Mouse (Mus musculus): ENCODE results near the gene Kcmf1. TPM values are rescaled to one million over a fixed set of nuclear protein-coding genes. Genes with fewer than 3 reads are reported as not detected.

Kcmf1 gene
- total RNA-seq, 2 experiments from 2014 or later, result 62.3 to 64.6 TPM

Other genes starting within 250 kb of the Kcmf1 start
- gene Tcf7l1, start 110.7 kb downstream of the Kcmf1 start, total RNA-seq (2021), result 1 to 10 TPM; 2.9 to 3.6 TPM
- 100 to 1,000 TPM; 343 to 346 TPM for gene Tmsb10, start 58.8 kb upstream of the Kcmf1 start, total RNA-seq (2021)